Mouse (Mus musculus) thymus, adult 18-20 months (tissue): ENCODE results near the gene Igf2.

Source experiments
- DNase-seq, 2 experiments: peaks; one replicate each; pipeline ENCODE4 v3.0.0; 2022; ENCODE audit warnings: mixed read lengths in 2 of 2

Igf2 gene

DNA sequence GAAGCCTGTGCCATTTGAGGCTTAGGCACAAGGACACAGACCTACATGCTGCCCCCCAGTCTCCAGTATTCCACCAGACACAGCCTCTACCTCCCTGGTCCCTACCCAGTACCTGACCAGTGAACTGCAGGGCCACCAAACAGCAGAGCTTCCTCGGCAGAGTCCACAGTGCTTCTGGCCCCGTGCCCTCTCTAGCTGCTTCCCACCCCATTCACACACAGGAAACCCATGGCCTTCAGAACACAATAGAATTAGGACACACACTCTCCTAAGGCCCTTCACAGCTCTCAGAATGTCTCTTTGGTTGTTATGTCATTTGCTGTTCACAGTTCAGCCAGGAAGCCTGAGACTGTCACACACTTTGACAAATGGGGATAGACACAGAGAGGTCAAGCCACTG lies at the start of gene Igf2:
TSS of gene Igf2 (minus strand) at position 158 of the 400 bp plus-strand sequence.
- no peak for DNase-seq

DNA sequence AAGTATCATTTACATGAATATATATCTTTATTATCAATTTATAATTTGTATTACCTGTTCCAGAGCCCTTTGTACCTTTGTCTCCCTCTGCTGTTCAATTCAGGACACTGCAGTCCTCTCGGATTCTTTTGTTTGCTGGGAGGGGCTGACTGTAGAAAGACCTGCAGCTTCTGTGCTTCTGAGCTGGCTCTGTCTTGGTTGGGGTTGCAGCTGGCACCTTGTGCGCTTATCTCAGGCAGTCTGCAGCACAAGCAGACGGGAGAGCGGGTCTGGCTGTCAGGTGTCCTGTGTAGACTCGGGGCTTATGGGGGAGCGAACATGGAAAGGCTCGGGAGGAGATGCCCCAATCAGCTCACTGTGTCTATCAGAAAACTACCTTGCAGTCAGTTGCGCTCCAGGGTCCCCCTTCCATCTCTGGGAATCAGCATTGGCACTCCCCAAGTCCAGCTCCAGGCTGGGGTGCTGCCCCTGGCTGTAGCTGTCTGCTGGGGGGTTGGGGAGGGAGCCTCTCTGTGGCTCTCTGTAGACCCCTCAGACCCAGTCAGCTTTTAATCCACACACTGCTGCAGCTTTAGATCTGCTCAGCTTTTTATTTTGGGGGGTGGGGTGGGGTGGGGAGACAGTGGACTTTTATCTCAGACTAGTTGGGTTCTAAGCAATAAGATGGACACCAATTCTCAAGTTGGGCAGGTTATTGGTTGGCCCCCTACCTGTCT lies 48.3 kb upstream of the Igf2 start:
- DNase-seq: peak in 1 of 2 experiments; percentile 16

DNA sequence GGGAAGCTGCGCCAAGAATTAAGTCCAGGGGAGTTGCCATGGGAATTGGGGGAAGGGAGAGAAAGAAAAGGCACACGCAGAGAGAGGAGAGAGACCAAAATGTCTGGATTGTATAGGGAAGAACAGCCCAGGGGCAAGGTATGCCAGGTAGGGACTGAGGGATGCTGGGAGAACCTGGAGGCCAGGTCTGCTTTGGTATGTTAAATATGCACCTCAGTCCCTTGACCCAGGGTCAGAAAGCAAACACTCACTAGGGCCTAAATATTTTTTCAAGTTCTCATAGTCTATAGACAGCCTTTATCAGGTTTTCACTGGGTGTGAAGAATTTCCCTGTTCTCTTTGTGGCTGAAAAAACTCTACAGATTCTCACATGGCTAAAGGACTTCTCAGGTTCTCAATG lies 40.3 kb upstream of the Igf2 start:
- no peak for DNase-seq

DNA sequence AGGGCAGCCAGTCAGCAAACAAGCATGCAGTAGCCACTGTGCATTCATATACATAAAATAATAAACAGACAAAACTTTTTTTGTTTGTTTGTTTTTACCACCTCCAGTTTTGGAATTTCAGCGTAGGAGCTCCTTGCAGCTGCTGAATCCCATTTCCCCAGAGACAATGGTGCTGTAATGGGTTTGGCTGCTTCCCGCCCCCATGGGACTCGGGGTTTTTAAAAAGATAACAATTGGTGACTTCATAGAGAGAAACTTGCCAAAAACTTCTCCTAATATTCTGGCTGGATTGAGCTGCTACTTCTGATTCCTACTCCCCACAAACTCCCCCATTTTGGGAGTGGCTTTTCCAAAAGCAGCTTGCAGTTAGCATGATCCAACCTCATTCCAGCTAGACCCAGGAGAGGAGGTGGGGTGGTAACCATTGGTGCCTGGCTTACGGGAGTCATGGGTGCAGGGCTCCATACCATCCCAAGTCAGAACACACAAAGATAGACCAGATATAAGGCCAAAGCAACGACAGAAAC lies 32.8 kb upstream of the Igf2 start:
- no peak for DNase-seq

DNA sequence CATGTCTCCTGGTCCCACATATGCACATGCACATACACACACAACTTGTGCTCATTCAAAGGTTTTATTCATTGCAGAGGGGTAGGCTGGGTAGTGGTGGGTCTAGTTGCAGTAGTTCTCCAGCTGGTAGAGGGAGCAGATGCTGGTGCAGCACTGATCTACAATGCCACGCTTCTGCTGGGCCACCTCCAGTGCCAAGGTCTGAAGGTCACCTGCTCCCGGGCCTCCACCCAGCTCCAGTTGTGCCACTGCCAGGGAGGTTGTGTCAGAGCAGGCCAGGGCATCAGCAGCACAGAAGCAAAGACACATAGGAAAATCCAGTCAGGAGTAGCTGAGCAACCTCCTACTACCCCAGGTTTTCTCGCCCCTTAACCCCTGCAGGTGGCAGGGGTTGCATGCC lies 12.0 kb upstream of the Igf2 start:
- DNase-seq: no peak

DNA sequence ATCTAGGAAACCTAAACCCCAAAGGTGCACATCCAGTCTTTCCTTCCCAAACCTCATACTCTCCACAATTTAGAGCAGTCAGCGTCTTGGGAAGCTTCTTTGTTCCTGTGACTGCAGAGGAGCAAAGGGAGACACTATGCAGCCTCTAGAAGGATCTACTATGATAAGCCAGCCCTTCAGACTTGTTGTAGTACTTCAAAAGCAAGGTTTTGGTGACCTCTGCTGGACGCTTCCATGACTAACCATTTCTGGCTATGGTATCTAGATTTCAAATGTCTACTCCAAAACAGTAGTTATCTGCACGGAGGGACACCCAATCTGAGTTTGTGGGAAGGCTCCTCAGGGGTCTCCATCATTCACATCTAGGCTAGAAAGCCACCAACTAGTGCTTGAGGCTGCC lies 9.0 kb upstream of the Igf2 start:
- no peak for DNase-seq

DNA sequence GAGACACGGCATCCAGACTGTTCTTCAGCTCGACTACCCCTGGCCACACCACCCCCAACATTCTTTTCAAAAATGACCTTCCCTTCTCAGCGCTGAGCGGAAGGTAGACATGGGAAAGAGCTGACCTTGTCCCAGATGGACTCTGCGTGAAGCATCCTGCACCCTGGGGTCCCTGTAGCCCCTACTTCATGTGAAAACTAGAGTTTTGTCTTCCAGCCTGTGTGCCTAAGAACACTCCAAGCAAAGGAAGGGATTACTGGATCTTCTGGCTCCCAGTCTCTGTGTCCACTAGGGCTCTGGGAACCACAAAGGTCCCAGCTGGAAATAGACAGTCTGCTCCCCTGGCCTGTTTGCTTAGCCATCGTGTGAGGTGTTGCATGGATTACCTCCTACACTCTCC lies 8.5 kb upstream of the Igf2 start:
- no peak for DNase-seq

DNA sequence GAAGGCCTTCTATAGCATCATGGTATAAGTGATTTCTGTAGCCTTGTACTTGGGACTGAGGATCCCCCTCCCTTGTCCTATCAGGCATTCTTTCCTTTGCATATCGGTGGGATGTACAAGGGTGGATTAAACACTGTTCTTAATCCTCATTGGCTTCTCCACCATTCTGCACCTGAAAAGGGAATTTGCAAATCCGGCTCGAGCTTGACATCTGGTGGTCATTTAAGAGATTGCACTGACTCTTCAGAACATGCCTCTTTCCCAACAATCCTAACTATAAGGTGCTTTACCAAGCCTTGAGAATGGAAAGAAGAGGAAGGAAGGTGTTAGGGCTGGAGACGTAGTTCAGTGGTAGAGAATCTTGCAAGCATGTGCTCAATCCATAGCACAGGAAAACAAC lies 5.5 kb upstream of the Igf2 start:
- no peak for DNase-seq

DNA sequence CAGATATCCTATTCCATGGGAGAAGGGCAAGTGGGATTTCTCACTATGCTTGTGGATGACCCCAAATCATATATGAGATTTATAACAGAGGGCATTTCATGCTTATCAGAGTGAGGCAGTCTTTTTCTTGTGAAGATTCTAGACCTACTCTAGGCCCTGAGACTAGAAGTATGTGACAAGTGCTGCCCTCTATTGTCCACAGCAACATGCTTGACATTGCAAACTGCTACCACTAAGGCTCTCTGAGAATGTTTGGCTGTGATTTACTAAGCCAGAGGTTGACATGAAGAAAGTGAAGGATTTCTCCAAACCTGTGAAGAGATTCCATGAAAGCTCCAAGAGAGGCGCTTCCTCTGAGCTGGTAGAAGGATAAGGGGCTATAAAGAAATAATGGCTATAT lies 4.5 kb upstream of the Igf2 start:
- DNase-seq: no peak

DNA sequence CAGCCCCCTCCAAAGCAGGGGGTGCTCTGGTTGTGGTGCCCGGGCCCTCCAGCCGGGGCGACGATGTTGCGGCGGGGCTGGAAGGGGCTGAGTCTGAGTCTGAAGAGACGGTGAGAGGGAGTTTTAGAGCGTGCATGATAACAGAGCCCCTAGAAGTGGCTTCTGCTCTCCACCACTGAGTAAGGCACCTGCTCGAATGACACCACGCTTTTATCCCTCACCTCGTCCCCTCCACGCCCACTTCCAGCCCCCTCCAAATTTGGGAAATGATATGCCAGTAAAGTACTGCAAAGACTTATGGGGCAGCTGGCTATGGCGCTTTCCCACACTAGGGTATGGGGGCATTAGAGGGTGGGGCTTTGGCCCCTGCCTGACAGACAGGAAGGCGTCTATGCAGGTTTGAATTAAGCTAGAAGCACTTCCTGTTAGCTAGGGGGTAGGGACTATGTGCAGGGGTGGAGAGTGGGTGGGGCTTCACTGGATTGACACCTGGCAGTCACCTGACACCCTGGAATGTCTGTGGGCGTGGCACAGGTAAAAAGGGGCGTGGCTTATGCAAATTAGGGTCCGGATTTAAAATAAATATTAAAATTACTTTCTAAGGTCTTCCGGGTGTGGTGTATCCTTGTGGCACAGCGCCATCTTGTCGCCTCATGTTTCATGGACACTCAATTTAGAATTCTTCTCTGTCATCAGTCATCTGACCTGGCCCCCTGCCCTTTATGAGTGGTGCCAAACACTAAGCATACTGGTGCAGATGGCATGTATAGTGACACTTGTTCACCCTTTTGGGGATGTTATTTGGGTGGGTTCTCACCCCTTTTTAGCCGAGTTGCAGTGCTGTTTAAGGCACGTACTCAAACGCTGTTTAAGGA lies 3.4 kb upstream of the Igf2 start, which contains the start of gene Gm49394:
TSS of gene Gm49394 (minus strand) at position 192 of the 875 bp plus-strand sequence.
- no peak for DNase-seq

DNA sequence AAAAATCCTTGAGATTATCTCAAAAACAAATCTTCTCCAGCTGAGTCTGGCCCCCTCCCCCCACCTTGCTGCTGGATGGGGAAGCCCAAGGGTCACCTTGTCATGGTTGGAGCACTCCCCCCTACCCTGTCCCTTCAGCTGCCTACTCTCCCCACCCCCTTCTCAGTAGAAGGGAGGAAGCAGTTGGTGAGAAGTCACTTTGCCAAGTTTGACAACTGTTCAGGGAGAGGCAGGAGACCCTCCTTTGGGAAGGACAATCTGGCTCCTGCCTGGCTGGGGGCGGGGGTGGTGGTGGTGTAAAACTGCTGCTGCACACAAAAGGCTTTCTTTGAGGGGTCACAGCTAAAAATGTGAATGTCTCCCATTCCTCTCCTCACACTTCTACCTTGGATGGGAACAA lies 1.7 kb upstream of the Igf2 start:
- DNase-seq: no peak

DNA sequence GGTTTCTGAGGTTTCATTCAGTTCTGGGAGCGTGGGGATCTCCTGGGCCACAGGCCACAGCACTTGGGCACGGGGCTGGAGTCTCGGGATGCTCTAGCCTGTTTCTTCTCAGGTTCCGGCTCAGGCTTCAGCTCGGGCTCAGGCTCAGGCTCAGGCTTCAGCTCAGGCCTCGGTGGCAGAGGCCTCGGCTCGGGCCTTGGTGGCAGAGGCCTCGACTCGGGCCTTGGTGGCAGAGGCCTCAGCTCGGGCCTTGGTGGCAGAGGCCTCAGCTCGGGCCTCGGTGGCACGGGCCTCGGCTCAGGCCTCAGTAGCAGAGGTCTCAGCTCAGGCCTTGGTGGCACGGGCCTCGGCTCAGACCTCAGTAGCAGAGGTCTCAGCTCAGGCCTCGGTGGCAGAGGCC lies 905 bp upstream of the Igf2 start:
- DNase-seq: no peak

DNA sequence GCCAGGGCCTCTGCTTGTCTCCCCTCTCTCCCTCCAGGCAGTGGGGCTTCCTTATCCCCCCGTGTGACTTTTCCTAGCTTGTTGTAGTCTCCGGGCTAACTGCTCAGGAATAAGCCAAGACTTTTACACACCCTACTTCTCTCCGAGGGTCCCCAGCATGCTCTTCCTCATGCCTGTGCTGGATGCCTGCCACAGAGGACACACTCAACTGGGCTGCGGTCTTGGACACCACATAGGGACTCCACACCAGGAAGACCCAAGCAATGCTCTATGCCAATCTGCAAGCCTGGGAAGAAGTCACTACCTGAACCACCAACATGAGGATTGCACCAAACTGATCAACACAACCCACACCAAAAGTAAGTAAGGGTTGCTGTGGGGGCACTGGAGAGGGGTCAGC lies 507 bp downstream of the Igf2 start:
- DNase-seq: no peak

DNA sequence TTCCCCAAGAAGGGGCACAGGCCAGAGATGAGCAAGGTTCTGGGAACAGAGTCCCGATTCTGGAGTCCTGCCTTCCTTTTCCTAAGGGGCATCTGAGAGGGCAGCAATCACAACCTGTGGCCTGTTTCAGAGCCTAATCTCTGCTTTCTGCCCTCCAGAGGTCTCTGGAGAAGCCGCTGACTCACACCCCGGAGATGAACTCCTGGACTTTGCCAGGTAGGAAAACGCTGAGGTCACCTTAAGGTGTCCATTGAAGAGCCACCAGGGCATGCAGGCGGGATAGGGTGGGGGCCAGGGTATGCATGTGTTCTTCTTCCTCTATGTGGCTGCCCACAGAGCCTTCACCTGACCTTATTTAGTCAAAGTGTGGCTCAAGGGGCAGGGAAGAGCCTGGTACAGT lies 1.3 kb downstream of the Igf2 start:
- DNase-seq: no peak

DNA sequence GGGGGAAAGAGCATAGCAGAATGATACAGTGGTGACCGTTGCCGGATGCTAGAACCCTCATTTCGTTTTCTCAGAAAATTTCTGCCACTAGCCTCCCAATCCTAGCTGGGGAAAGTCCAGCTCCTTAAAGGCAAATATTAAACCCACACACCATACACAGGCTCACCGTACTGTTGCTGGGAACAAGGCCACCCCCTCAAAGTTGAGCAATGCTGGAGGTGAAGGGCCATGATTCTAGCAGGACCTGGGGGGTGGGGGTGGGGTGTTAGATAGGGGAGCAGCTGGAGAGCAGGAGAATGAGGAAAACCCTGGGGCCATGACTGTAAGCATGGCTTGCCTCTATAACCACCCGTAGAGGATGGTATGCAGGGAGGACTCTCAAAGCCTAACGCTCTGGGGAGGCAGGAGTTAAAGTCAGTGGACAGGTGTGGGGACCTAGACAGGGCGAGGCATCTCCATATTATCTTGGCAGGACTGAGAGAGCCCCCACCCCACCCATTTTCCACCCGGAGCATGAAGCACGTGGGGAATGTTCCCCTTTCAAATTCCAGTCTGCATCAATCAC lies 2.1 kb downstream of the Igf2 start:
- no peak for DNase-seq

DNA sequence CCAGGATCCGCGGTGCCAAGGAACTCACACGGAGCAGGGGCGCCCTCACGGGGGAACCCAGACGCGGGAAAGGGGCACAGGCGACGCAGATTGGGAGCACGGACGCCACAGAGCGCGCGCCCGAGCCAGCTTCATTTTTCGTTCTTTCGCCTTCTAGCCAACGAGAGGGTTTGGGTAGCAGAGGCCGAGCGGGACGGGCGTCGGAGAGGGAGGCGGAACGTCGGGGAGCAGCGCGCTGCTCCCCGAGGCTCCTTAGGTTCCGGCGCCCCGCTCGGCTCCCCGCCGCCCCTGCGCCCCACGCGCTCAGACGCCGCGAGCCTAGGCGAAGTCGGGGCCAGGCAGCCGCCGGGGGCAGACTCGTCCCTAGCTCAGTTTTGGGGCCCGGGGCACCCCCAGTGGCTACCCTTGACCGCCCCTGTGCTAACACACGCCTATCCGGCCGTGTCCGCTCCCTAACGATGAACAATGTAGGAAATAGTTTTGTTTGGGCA lies 2.6 kb downstream of the Igf2 start:
- DNase-seq: no peak

DNA sequence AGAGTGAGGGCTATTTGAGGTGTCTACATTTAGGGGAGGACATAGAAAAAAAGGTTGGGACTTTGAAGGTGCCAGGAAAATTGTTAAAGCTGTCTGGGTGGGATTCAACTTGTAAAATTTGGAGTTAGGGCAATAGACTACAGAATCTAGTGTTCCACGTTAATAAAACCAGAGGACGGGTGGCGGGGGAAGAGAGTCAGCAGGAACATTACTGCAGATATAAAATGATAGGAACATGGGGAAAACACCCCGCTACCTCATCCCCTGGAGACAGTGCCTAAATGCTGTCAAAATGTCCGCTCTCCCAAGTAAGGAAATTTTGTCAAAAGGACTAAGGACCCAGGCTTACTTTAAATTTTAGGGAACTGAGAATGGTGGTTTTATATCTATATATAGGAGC lies 3.5 kb downstream of the Igf2 start:
- no peak for DNase-seq

DNA sequence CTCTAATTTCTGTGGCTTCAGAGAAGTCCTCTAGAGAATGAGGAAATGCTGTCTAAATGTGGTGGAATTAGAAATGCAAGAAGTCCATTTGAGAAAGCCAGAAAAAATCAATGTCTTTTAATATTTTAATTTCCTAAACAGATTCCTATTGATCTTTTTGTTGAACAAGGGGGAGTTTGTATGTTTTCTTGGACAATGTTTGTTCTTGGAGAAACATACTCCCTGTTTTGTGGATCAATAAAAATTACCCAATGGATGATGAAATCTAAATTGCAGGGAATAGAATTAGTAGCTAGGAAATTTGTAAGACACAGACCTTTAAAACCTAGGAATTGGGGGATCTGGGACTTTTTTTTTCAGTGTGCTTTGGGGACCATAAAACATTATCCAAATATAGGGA lies 4.8 kb downstream of the Igf2 start:
- DNase-seq: no peak

DNA sequence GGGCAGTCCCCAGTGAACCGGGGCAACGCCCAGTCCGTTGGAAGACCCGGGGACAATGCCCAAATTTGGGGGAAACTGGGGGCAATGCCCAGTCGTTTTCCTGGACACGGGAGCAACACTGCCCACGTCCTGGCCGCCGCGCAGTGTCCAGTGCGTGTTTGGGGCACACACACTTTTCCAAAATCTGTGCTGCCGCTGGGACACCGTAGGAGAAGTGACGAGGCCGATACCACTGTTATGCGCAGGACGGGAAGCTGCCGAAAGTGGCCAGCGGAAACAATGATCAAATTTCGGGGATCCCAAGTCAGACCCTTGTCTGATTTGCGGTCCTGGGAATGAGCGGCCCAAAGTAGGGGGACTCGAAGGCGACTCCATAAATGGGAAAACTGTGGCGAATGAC lies 5.6 kb downstream of the Igf2 start:
- DNase-seq: no peak

DNA sequence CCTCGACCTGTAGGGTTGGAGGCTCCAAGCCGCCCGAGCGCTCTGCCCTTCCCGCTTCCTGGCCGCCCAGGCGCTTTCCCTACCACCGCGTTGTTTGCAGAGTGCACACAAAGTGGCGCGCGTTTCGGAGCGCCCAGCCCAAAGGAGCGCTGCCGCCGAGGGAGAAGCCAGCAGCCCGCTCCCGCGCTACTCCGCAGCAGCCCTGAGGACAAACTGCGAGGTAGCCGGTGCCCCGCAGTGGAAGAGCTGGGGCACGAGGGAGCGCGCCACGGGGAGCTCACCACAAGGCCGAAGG lies 6.0 kb downstream of the Igf2 start:
- no peak for DNase-seq

DNA sequence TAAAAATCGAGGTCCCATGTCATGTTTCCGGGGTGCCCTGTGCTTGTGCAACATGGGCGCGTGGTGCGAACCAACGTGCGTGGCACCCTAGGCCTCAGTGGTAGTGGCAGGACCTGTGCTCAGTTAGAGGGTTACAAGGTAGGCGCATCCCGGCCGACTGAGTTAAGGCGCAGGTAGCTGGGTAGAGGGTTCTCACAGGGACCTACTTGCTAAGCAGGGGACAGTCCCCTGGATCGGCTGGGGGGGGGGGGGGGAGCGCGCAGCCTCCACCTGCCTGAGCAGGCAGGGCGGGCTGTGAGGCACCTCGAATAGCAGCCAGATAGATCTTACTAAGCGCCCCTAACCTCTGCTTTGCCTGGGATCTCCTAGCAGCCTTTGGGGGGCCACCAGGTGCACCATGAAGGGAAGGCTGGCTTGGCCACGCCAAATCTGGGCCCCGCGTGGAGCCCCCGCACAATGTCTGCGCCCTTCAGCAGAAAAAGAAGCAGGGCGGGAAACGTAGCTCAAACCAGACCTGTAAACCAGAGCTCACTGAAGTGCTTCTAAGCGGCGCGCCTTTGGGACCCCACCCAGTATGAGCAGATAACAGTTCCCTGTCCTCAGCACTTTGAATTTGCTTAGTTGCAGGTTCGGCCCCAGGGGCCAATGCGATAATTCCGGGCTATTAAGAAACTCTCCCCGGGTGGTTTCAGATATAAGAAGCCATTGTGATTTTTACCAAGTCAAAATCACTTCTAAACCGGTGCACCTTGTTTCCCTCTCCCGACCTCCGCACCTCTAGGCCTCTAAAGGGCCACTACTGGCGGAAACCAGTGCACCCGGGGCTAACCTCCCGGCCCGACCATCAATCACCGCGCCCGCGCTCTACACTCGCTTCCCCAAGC lies 6.6 kb downstream of the Igf2 start:
- DNase-seq: no peak

DNA sequence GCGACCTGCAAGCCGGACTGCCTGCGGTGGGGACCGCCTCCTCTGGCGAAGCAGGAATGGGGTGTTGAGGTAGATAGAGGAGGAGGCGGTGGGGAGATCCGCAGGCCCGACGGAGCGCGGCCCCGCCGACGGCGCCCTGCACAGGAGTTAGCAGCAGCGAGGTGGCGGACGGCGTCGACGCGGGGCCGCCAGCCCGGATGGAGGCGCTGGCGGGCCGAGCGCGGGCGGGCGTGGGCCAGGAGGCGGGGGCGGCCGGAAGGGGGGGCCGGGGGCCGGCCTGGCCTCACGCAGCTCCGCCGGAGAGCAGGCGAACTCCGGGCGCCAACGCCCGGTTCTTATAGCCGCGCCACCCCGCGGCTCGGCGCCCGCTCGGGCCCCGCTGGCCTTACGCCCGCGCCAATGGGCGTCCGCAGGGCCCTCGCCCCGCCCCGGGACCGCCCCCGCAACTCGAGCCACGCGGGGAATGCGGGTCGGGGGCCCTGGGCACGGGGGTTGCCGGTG lies 7.4 kb downstream of the Igf2 start:
- no peak for DNase-seq
